Mouse (Mus musculus): ENCODE data around the gene Bach2. TPM values are rescaled to one million over a fixed set of nuclear protein-coding genes. Genes with fewer than 3 reads are reported as not detected.

The Bach2 gene
- polyA plus RNA-seq, 1 experiment from 2014 or later = 27.4 TPM

GRCm38 (mm10) chr4:32357996-32358600, 119.5 kb downstream of the Bach2 start:
- ATAC-seq (ENCODE audit: low FRiP score, low read depth) = 0 out of 2 replicates have a peak, but pooled peaks have one; percentile 53
- Histone ChIP-seq H3K27ac (replicated peaks) (peak overlapping the region; percentile 75), H3K27me3 (no peaks in the 10 kb centered on the region), H3K4me2 (peak overlapping the region; percentile 38; the same call in 1 of the 2 replicates), H3K4me1 (replicated peaks) (peaks cover 34% of the 10 kb centered on the region), H3K9ac (no peak overlapping the region), H3K36me3 (no peaks in the 10 kb centered on the region), H3K9me3 (no peaks in the 10 kb centered on the region), H3K4me3 (no peak overlapping the region)
- WGBS = 25% methylated on average over 12 of the region's 12 CpGs

GRCm38 (mm10) chr4:32358602-32359464, 120.2 kb downstream of the Bach2 start:
- WGBS = 19% methylated on average over 12 of the region's 12 CpGs
- Histone ChIP-seq H3K36me3 (no peaks in the 10 kb centered on the region), H3K4me2 (peak overlapping the region; percentile 38), H3K4me1 (replicated peaks) (peaks cover 35% of the 10 kb centered on the region), H3K9ac (0 out of 2 replicates have a peak overlapping the region, but pooled peaks have one; percentile 0), H3K27ac (replicated peaks) (peak overlapping the region; percentile 75), H3K27me3 (no peaks in the 10 kb centered on the region), H3K9me3 (no peaks in the 10 kb centered on the region), H3K4me3 (no peak overlapping the region)
- peak; percentile 66 for ATAC-seq (ENCODE audit: low FRiP score, low read depth)

GRCm38 (mm10) chr4:32359634-32360033, 121.0 kb downstream of the Bach2 start:
- H3K36me3 ChIP-seq = no peaks in the 10 kb centered on the region
- ATAC-seq (ENCODE audit: low FRiP score, low read depth) = no peak
- H3K27me3 ChIP-seq = no peaks in the 10 kb centered on the region
- peak overlapping the region; percentile 75 for H3K27ac ChIP-seq (replicated peaks)
- no peak overlapping the region for H3K4me2 ChIP-seq
- 26% methylated on average over 3 of the region's 3 CpGs for WGBS
- peaks cover 42% of the 10 kb centered on the region for H3K4me1 ChIP-seq (replicated peaks)
- no peak overlapping the region for H3K9ac ChIP-seq
- no peak overlapping the region for H3K4me3 ChIP-seq
- no peaks in the 10 kb centered on the region for H3K9me3 ChIP-seq

GRCm38 (mm10) chr4:32360496-32360895, 121.9 kb downstream of the Bach2 start:
- H3K27ac ChIP-seq (replicated peaks) = no peak overlapping the region
- peaks cover 50% of the 10 kb centered on the region for H3K4me1 ChIP-seq (replicated peaks)
- WGBS = 88% methylated on average over 5 of the region's 5 CpGs
- H3K36me3 ChIP-seq = no peaks in the 10 kb centered on the region
- H3K9me3 ChIP-seq = no peaks in the 10 kb centered on the region
- no peaks in the 10 kb centered on the region for H3K27me3 ChIP-seq
- H3K4me2 ChIP-seq = no peak overlapping the region
- no peak overlapping the region for H3K9ac ChIP-seq
- no peak for ATAC-seq (ENCODE audit: low FRiP score, low read depth)
- no peak overlapping the region for H3K4me3 ChIP-seq

DNA sequence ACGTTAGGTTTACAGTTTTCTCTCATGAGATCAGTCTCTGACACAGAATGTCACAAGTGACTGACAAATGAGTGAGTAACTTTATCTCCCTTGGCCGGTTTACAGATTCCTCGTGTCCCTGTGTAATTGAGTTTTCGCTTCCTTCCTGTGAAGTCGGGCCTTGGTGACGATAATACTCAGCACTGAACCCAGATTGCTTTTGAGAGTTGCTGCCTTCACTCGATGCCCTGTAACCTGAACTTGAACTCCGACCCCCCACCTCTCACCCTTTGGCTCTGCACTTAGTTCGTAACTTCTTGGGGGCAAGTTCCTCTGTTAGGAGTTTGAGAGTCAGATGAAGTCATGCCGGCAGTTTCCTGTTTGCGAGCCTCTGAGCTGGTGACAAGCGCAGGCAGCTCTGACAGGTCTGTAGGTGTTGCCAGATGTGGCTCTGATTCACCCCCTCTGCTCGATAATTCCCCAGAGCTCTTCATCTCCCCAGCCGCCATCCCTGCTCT, 124.9 kb downstream of the Bach2 start:
- no peak overlapping the region for H3K27ac ChIP-seq (replicated peaks)
- H3K27me3 ChIP-seq = no peaks in the 10 kb centered on the region
- no peaks in the 10 kb centered on the region for H3K36me3 ChIP-seq
- H3K9me3 ChIP-seq = no peaks in the 10 kb centered on the region
- peaks cover 45% of the 10 kb centered on the region for H3K4me1 ChIP-seq (replicated peaks)
- no peak for ATAC-seq (ENCODE audit: low FRiP score, low read depth)
- no peak overlapping the region for H3K4me3 ChIP-seq
- WGBS = 73% methylated on average over 14 of the region's 14 CpGs
- H3K9ac ChIP-seq = no peak overlapping the region
- H3K4me2 ChIP-seq = no peak overlapping the region

GRCm38 (mm10) chr4:32365144-32365907, 126.7 kb downstream of the Bach2 start:
- 0 out of 2 replicates have a peak overlapping the region, but pooled peaks have one; percentile 8 for H3K9ac ChIP-seq
- no peaks in the 10 kb centered on the region for H3K27me3 ChIP-seq
- no peaks in the 10 kb centered on the region for H3K9me3 ChIP-seq
- H3K36me3 ChIP-seq = no peaks in the 10 kb centered on the region
- peak overlapping the region; percentile 59 for H3K27ac ChIP-seq (replicated peaks)
- no peak for ATAC-seq (ENCODE audit: low FRiP score, low read depth)
- WGBS = 34% methylated on average over 13 of the region's 13 CpGs
- H3K4me2 ChIP-seq = no peak overlapping the region
- H3K4me3 ChIP-seq = no peak overlapping the region
- H3K4me1 ChIP-seq (replicated peaks) = peaks cover 48% of the 10 kb centered on the region

- H3K4me2 ChIP-seq = no peak overlapping the region
- 70% methylated on average over 2 of the region's 2 CpGs for WGBS
- H3K27me3 ChIP-seq = no peaks in the 10 kb centered on the region
- peaks cover 56% of the 10 kb centered on the region for H3K4me1 ChIP-seq (replicated peaks)
- H3K9me3 ChIP-seq = no peaks in the 10 kb centered on the region
- 0 out of 2 replicates have a peak overlapping the region, but pooled peaks have one; percentile 59 for H3K27ac ChIP-seq (replicated peaks)
- no peaks in the 10 kb centered on the region for H3K36me3 ChIP-seq
- H3K4me3 ChIP-seq = no peak overlapping the region
- ATAC-seq (ENCODE audit: low FRiP score, low read depth) = no peak
- no peak overlapping the region for H3K9ac ChIP-seq
Measured at GRCm38 (mm10) chr4:32366176-32366575, 127.6 kb downstream of the Bach2 start.

GRCm38 (mm10) chr4:32368345-32368744, 129.7 kb downstream of the Bach2 start:
- ATAC-seq (ENCODE audit: low FRiP score, low read depth) = no peak
- H3K4me2 ChIP-seq = peak overlapping the region; percentile 14
- no peak overlapping the region for H3K4me3 ChIP-seq
- H3K4me1 ChIP-seq (replicated peaks) = peaks cover 76% of the 10 kb centered on the region
- H3K36me3 ChIP-seq = no peaks in the 10 kb centered on the region
- H3K27ac ChIP-seq (replicated peaks) = peak overlapping the region; percentile 31; the same call in 1 of the 2 replicates
- no peak overlapping the region for H3K9ac ChIP-seq
- 24% methylated on average over 8 of the region's 8 CpGs for WGBS
- no peaks in the 10 kb centered on the region for H3K9me3 ChIP-seq
- no peaks in the 10 kb centered on the region for H3K27me3 ChIP-seq

GRCm38 (mm10) chr4:32373085-32373484, 134.5 kb downstream of the Bach2 start:
- 25% methylated on average over 7 of the region's 7 CpGs for WGBS
- Histone ChIP-seq H3K36me3 (no peaks in the 10 kb centered on the region), H3K4me1 (replicated peaks) (peaks cover 78% of the 10 kb centered on the region), H3K9ac (peak overlapping the region; percentile 17; the same call in 1 of the 2 replicates), H3K4me3 (no peak overlapping the region), H3K9me3 (no peaks in the 10 kb centered on the region), H3K27me3 (no peaks in the 10 kb centered on the region), H3K27ac (replicated peaks) (peak overlapping the region; percentile 71), H3K4me2 (0 out of 2 replicates have a peak overlapping the region, but pooled peaks have one; percentile 3)
- 0 out of 2 replicates have a peak, but pooled peaks have one; percentile 12 for ATAC-seq (ENCODE audit: low FRiP score, low read depth)

GRCm38 (mm10) chr4:32373527-32373926, 134.9 kb downstream of the Bach2 start:
- H3K9ac ChIP-seq = no peak overlapping the region
- H3K27ac ChIP-seq (replicated peaks) = no peak overlapping the region
- H3K27me3 ChIP-seq = no peaks in the 10 kb centered on the region
- H3K36me3 ChIP-seq = no peaks in the 10 kb centered on the region
- H3K4me2 ChIP-seq = no peak overlapping the region
- no peaks in the 10 kb centered on the region for H3K9me3 ChIP-seq
- H3K4me1 ChIP-seq (replicated peaks) = peaks cover 73% of the 10 kb centered on the region
- no peak for ATAC-seq (ENCODE audit: low FRiP score, low read depth)
- H3K4me3 ChIP-seq = no peak overlapping the region
- WGBS = 74% methylated on average over 3 of the region's 3 CpGs

DNA sequence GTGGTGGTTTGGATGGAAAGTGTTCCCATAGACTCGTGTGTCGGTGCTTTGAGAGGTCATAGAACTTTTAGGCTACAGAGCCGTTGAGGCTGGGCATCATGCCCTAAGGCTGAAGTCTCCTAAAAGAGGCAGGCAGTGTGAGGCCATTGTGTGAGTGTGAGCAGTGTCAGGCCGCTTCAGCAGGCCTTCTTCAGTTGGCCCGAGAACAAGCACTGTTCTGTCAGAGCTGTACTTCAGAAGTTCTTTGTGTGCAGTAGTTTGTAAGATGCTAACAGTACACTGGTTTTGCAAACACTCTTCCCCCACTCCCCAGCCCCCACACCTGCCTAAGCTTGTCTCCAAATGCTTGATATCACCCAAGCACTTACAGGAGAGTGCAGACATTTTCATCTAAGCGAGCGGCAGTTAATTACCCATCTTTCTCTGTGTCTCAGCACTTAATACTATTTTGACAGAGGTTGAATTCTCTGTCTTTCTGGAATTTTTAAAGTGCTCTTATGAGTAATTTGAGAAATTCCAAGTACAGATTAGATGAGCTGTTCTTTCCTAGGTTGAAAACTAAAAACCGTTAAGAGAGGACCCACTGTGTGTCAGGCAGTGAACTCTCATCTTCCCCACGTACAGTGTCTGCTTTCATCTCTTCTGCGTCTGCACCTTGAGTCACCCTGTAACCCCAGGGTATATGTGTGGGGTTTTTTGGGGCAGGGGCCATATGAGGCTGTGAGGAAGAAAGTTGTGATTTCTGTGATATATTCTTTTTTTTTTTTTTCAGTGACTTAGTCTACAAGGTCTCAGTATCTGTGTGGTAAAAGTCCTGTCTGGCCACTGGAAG, 136.4 kb downstream of the Bach2 start:
- Histone ChIP-seq H3K4me2 (no peak overlapping the region), H3K9me3 (no peaks in the 10 kb centered on the region), H3K9ac (no peak overlapping the region), H3K36me3 (no peaks in the 10 kb centered on the region), H3K27me3 (no peaks in the 10 kb centered on the region), H3K4me1 (replicated peaks) (peaks cover 60% of the 10 kb centered on the region), H3K4me3 (no peak overlapping the region), H3K27ac (replicated peaks) (no peak overlapping the region; the same call in 1 of the 2 replicates)
- 66% methylated on average over 10 of the region's 10 CpGs for WGBS
- ATAC-seq (ENCODE audit: low FRiP score, low read depth) = peak; percentile 39; the same call in 1 of the 2 replicates
